Mouse (Mus musculus) kidney, adult 2 months (tissue): ENCODE results near the gene Pde8b.

ENCODE experiments used
- CTCF ChIP-seq: fragments of 200-500 bp; conservative IDR thresholded peaks from 2 replicates; pipeline ENCODE4 v1.5.1; 2011; ENCODE audit warnings: low read depth, mild to moderate bottlenecking, control low read depth, low read length, moderate library complexity, mixed read lengths; ENCODE audit not compliant: insufficient read depth, insufficient read length
- POLR2A ChIP-seq: fragments of 200-500 bp; IDR thresholded peaks from one replicate; pipeline ENCODE4 v1.6.1; 2011; ENCODE audit warnings: low read depth, low read length, control low read depth

- TF ChIP-seq CTCF, result no peak
- TF ChIP-seq POLR2A, result no peak
Measured at GRCm38 (mm10) chr13:95200817-95201216, 49.3 kb downstream of the Pde8b start.
